In genomic region chr11:86828396-86828795, GRCm38 (mm10) we compare ENCODE assay signal across 15 mouse cellular contexts. TPM values are rescaled to one million over a fixed set of nuclear protein-coding genes. Genes with fewer than 3 reads are reported as not detected.
DNase-seq lines count a peak whose midpoint lies in the region; ATAC-seq and TF ChIP-seq lines count a peak whose summit lies in the region.
"Had no signal": no experiment of that assay in that cellular context is flagged by ENCODE, and none has a peak within 500 bp of the region (broad histone marks: within the 10 kb centered on the region; RNA-seq: fewer than 3 reads in every experiment).

No protein-coding gene starts in this region.

- TF ChIP-seq CTCF in heart, adult 2 months (IDR thresholded peaks at IDR 0.05), result no peak

- 6% methylated on average over 6 of the region's 6 CpGs for WGBS in heart, embryonic 14.5 days
- WGBS in heart, adult 2 months, result 16% methylated on average over 6 of the region's 6 CpGs
- WGBS in lung, embryonic 15.5 days, result 11% methylated on average over 6 of the region's 6 CpGs

- TF ChIP-seq POLR2A in heart, adult 2 months (IDR thresholded peaks at IDR 0.05; ENCODE audit: insufficient read depth, low read depth, low read length), result no peak

- no peak for DNase-seq in heart, adult 2 months
- no peak for DNase-seq in lung, postnatal 4 days
- no peak for DNase-seq in frontal cortex, postnatal 14 days (ENCODE audit: low spot score in 2 of 2)
- DNase-seq in layer of hippocampus, adult 9-10 months (ENCODE audit: low spot score), result no peak
- DNase-seq: adrenal gland, postnatal 36 days; cerebellum, adult 18-20 months; thymus, postnatal 25 days had no signal

- intact Hi-C loops in heart, adult 2 months (cut with DNase I), result no loop called here

- ATAC-seq in heart, embryonic 14.5 days (ENCODE audit: insufficient number of reproducible peaks, insufficient read depth, low FRiP score, low read depth), result peak; percentile 47; the same call in 1 of the 2 replicates
- ATAC-seq in lung, embryonic 15.5 days (ENCODE audit: borderline replicate concordance, extremely low read depth, low FRiP score, low TSS enrichment), result peak; percentile 23; the same call in 1 of the 2 replicates
- ATAC-seq in CD4-positive, CD25-positive, alpha-beta regulatory T cell, adult 4 months, result peak; percentile 96
- ATAC-seq in inflammation-experienced regulatory T-cells, adult 6 months, result peak; percentile 91
- ATAC-seq: intestine, postnatal 0 days had no signal

- TF ChIP-seq EP300 in heart, adult 2 months (IDR thresholded peaks at IDR 0.05; ENCODE audit: insufficient read depth, low read depth, low read length), result no peak

- no peak overlapping the region for H3K9ac ChIP-seq in heart, embryonic 14.5 days (ENCODE audit: low read length)
- no peak overlapping the region for H3K9ac ChIP-seq in heart, adult 2 months (ENCODE audit: low read depth, low read length)
- H3K9ac ChIP-seq in lung, embryonic 15.5 days, result no peak overlapping the region
- H3K9ac ChIP-seq: liver, embryonic 14.5 days had no signal

- H3K4me3 ChIP-seq in heart, embryonic 14.5 days (ENCODE audit: control insufficient read depth in 1 of 2, insufficient read depth in 1 of 2, low read depth in 1 of 2, low read length in 2 of 2), result no peak overlapping the region
- no peak overlapping the region for H3K4me3 ChIP-seq in heart, adult 2 months
- no peak overlapping the region for H3K4me3 ChIP-seq in lung, embryonic 15.5 days
- H3K4me3 ChIP-seq: left cerebral cortex, adult 2 months had no signal

- peaks cover 0 to 3% of the 10 kb centered on the region in 2 experiments; a peak in 2 of 4 replicates for H3K4me1 ChIP-seq in heart, embryonic 14.5 days (ENCODE audit: control insufficient read depth in 2 of 2, insufficient read depth in 2 of 2, low read length in 2 of 2)
- H3K4me1 ChIP-seq in heart, adult 2 months (ENCODE audit: control insufficient read depth, insufficient read depth, low read length), result peaks cover 1% of the 10 kb centered on the region; the same call in 1 of the 2 replicates
- 0 out of 2 replicates have a peak, but pooled peaks cover 3% of the 10 kb centered on the region for H3K4me1 ChIP-seq in lung, embryonic 15.5 days

- H3K4me2 ChIP-seq in heart, embryonic 14.5 days (ENCODE audit: low read length), result no peak overlapping the region
- no peak overlapping the region for H3K4me2 ChIP-seq in lung, embryonic 15.5 days
- H3K4me2 ChIP-seq: midbrain, embryonic 11.5 days had no signal

- peak overlapping the region; percentile 56 to 64 for H3K27ac ChIP-seq in heart, embryonic 14.5 days (replicated peaks in 1 of 2; ENCODE audit: control insufficient read depth in 1 of 2, insufficient read depth in 1 of 2, low read depth in 2 of 2, low read length in 2 of 2)
- H3K27ac ChIP-seq in heart, adult 2 months, result no peak overlapping the region; the same call in 1 of the 2 replicates
- H3K27ac ChIP-seq in lung, embryonic 15.5 days, result peak overlapping the region; percentile 54; the same call in 1 of the 2 replicates
- H3K27ac ChIP-seq: left cerebral cortex, adult 2 months; liver, embryonic 14.5 days had no signal

- H3K36me3 ChIP-seq in heart, embryonic 14.5 days (ENCODE audit: control insufficient read depth, insufficient read depth, low read length), result no peaks in the 10 kb centered on the region
- H3K36me3 ChIP-seq in heart, adult 2 months (ENCODE audit: control insufficient read depth, insufficient read depth, low read length), result no peaks in the 10 kb centered on the region
- H3K36me3 ChIP-seq in lung, embryonic 15.5 days, result no peaks in the 10 kb centered on the region

- H3K27me3 ChIP-seq in heart, embryonic 14.5 days (ENCODE audit: control insufficient read depth, insufficient read depth, low read length), result no peaks in the 10 kb centered on the region
- H3K27me3 ChIP-seq in heart, adult 2 months (ENCODE audit: control insufficient read depth, insufficient read depth, low read length), result no peaks in the 10 kb centered on the region
- no peaks in the 10 kb centered on the region for H3K27me3 ChIP-seq in lung, embryonic 15.5 days

- H3K9me3 ChIP-seq in heart, embryonic 14.5 days (ENCODE audit: control insufficient read depth, low read length), result no peaks in the 10 kb centered on the region
- no peaks in the 10 kb centered on the region for H3K9me3 ChIP-seq in lung, embryonic 15.5 days

- no peaks in the 10 kb centered on the region for H3K79me2 ChIP-seq in heart, adult 2 months (replicated peaks; ENCODE audit: control insufficient read depth, insufficient read depth, low read length)

RNA-seq across cellular contexts. Expression of gene Dhx40, which starts 20.9 kb away (rescaled TPM):
- polyA plus RNA-seq in heart, embryonic 14.5 days (2014; fragmentation: Nextera tagmentation; extraction: Ambion mirVana), result 17.0 and 17.9 TPM in 2 replicates
- 10 to 100 TPM; 13.8 to 18.1 TPM for total RNA-seq in heart, adult 2 months (2021)
- polyA plus RNA-seq in heart, adult 2 months (2012; rRNA removed), result 3.6 and 6.0 TPM in 2 replicates
- 27.1 and 27.3 TPM in 2 replicates for polyA plus RNA-seq in lung, embryonic 15.5 days (2015; fragmentation: Nextera tagmentation; extraction: Ambion mirVana)
- polyA plus RNA-seq in CD4-positive, CD25-positive, alpha-beta regulatory T cell, adult 4 months (2017; shearing (Covaris generic)), result 10 to 100 TPM; 23.6 to 24.4 TPM
- 10 to 100 TPM; 13.2 to 26.8 (median 14.3) TPM for polyA plus RNA-seq in inflammation-experienced regulatory T-cells, adult 6 months (2017; shearing (Covaris generic))

Comparison
In these comparisons a context has a peak if more than half of its experiments do, and no peak if none do; other contexts are left out.
1. ATAC-seq: peak in every context shown above with its lines; median percentile 96 in CD4-positive, CD25-positive, alpha-beta regulatory T cell, adult 4 months; 91 in inflammation-experienced regulatory T-cells, adult 6 months; 47 in heart, embryonic 14.5 days; 23 in lung, embryonic 15.5 days.